24 mouse cellular contexts compared by ENCODE assay signal in the genomic region with DNA sequence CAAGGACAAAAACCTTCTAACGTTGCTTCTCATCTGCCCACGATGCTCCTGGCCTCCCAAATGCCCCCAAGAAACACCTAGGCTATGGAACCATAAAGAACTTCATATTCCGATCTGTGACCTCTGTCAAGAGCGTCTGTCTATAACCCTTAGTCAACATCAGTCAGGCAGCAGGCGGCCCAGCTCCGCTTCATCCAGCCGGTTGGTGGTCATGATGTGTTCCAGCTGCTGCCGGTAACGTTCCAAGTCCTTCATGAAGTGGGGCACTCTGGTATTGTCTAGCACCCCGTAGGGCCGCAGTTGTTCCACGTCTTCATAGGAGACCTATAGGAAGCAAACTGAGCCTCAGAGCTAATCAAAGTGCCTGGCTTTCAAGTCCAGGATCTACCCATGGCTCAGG. TPM values are rescaled to one million over a fixed set of nuclear protein-coding genes. Genes with fewer than 3 reads are reported as not detected.
DNase-seq lines count a peak whose midpoint lies in the region; ATAC-seq and TF ChIP-seq lines count a peak whose summit lies in the region.
"Had no signal": no experiment of that assay in that cellular context is flagged by ENCODE, and none has a peak within 500 bp of the region (broad histone marks: within the 10 kb centered on the region; RNA-seq: fewer than 3 reads in every experiment).

No protein-coding gene starts in this region.

- 51% methylated on average over 12 of the region's 12 CpGs for WGBS in lung, embryonic 14.5 days
- WGBS in intestine, embryonic 15.5 days = 91% methylated on average over 12 of the region's 12 CpGs

- no peak overlapping the region for H3ac ChIP-seq in myocyte (ENCODE audit: control insufficient read depth, insufficient read length)

- peaks cover 13% of the 10 kb centered on the region; the same call in 1 of the 2 replicates for H3K36me3 ChIP-seq in lung, embryonic 14.5 days (ENCODE audit: insufficient read depth)
- H3K36me3 ChIP-seq in myocyte (ENCODE audit: control insufficient read depth, insufficient read depth) = peaks cover 4% of the 10 kb centered on the region
- no peaks in the 10 kb centered on the region for H3K36me3 ChIP-seq in intestine, embryonic 15.5 days

- no peak for TF ChIP-seq CTCF in lung, embryonic 14.5 days (IDR thresholded peaks at IDR 0.05; ENCODE audit: low read depth)

- no peak overlapping the region for H3K27ac ChIP-seq in lung, embryonic 14.5 days (ENCODE audit: low read depth)
- no peak overlapping the region for H3K27ac ChIP-seq in intestine, embryonic 15.5 days
- H3K27ac ChIP-seq: forebrain, embryonic 12.5 days; forebrain, embryonic 15.5 days; gastrocnemius, adult 2 months; hindbrain, embryonic 12.5 days; hindbrain, embryonic 15.5 days had no signal

- no peak for TF ChIP-seq POLR2A in myocyte (IDR thresholded peaks at IDR 0.05; ENCODE audit: insufficient read length, low read depth)

- H3K9me3 ChIP-seq in lung, embryonic 14.5 days (ENCODE audit: low read depth, low read length) = no peaks in the 10 kb centered on the region
- no peaks in the 10 kb centered on the region for H3K9me3 ChIP-seq in intestine, embryonic 15.5 days
- H3K9me3 ChIP-seq: forebrain, embryonic 12.5 days; forebrain, embryonic 15.5 days; G1E; hindbrain, embryonic 12.5 days; hindbrain, embryonic 15.5 days had no signal

- ATAC-seq in lung, embryonic 14.5 days (ENCODE audit: insufficient read depth) = peak; percentile 25; the same call in 1 of the 2 replicates
- no peak for ATAC-seq in intestine, embryonic 15.5 days
- ATAC-seq: forebrain, embryonic 15.5 days had no signal

- peak; percentile 83 for DNase-seq in lung, embryonic 14.5 days
- DNase-seq in lung, postnatal 25 days (ENCODE audit: low spot score) = no peak
- DNase-seq in right cerebral cortex, postnatal 14 days = peak; percentile 5
- no peak for DNase-seq in right cerebral cortex, adult 2 months (ENCODE audit: low spot score in 2 of 2)
- peak; percentile 64 for DNase-seq in lung, postnatal 14 days
- no peak for DNase-seq in spleen, postnatal 10 days (ENCODE audit: low spot score in 2 of 2)
- DNase-seq: adrenal gland, adult 2 months; adrenal gland, postnatal 14 days; B cell, adult 2 months; cerebellum, adult 8-10 months; cerebellum, postnatal 36 days; embryo, embryonic 11 days; gastrocnemius, adult 2 months; gastrocnemius, postnatal 14 days; heart, adult 11 months had no signal

- H3K27me3 ChIP-seq in lung, embryonic 14.5 days (ENCODE audit: insufficient read depth, low read length) = peaks cover 36% of the 10 kb centered on the region
- no peaks in the 10 kb centered on the region for H3K27me3 ChIP-seq in myocyte (ENCODE audit: control insufficient read depth, insufficient read depth, insufficient read length)
- H3K27me3 ChIP-seq in intestine, embryonic 15.5 days (replicated peaks) = peaks cover 32% of the 10 kb centered on the region
- H3K27me3 ChIP-seq: CH12.LX had no signal

- H3K4me1 ChIP-seq in lung, embryonic 14.5 days (ENCODE audit: insufficient read depth) = peaks cover 3% of the 10 kb centered on the region; the same call in 1 of the 2 replicates
- H3K4me1 ChIP-seq in intestine, embryonic 15.5 days (replicated peaks) = peaks cover 10% of the 10 kb centered on the region

- H3K4me2 ChIP-seq in lung, embryonic 14.5 days = no peak overlapping the region
- no peak overlapping the region for H3K4me2 ChIP-seq in myocyte (ENCODE audit: low read depth)
- no peak overlapping the region for H3K4me2 ChIP-seq in intestine, embryonic 15.5 days (replicated peaks)
- H3K4me2 ChIP-seq: forebrain, embryonic 12.5 days; forebrain, embryonic 15.5 days; heart, embryonic 11.5 days; hindbrain, embryonic 12.5 days; hindbrain, embryonic 15.5 days had no signal

- no peak overlapping the region for H3K9ac ChIP-seq in lung, embryonic 14.5 days
- H3K9ac ChIP-seq in intestine, embryonic 15.5 days = no peak overlapping the region
- H3K9ac ChIP-seq: forebrain, embryonic 12.5 days; forebrain, embryonic 15.5 days; hindbrain, embryonic 12.5 days; hindbrain, embryonic 15.5 days had no signal

- H3K79me2 ChIP-seq in myocyte (ENCODE audit: control insufficient read depth, insufficient read depth) = peaks cover 9% of the 10 kb centered on the region

- H3K4me3 ChIP-seq in lung, embryonic 14.5 days (ENCODE audit: low read depth, low read length) = no peak overlapping the region
- no peak overlapping the region for H3K4me3 ChIP-seq in myocyte
- no peak overlapping the region for H3K4me3 ChIP-seq in intestine, embryonic 15.5 days (replicated peaks)
- H3K4me3 ChIP-seq: forebrain, embryonic 12.5 days; forebrain, embryonic 15.5 days; gastrocnemius, adult 2 months; hindbrain, embryonic 12.5 days; hindbrain, embryonic 15.5 days had no signal

TF ChIP-seq in myocyte, 11 proteins besides CTCF, POLR2A, EP300 and RAD21:
- TF ChIP-seq USF1 (IDR thresholded peaks at IDR 0.05; ENCODE audit: low read depth) (no peak), MAX (IDR thresholded peaks at IDR 0.05; ENCODE audit: low read depth) (no peak), MYOD1 (IDR thresholded peaks at IDR 0.05; ENCODE audit: control insufficient read depth in 1 of 3, insufficient read length in 2 of 3, low read depth in 2 of 3) (no peak), SRF (IDR thresholded peaks at IDR 0.05; ENCODE audit: control insufficient read depth, insufficient read length, low read depth) (no peak), E2F4 (IDR thresholded peaks at IDR 0.05; ENCODE audit: insufficient read depth) (no peak), POLR2AphosphoS2 (IDR thresholded peaks at IDR 0.05; ENCODE audit: insufficient read length, low read depth) (peak; percentile 19), TCF12 (IDR thresholded peaks at IDR 0.05; ENCODE audit: insufficient read depth, poor library complexity, severe bottlenecking) (no peak)

RNA-seq across cellular contexts. Expression of a gene that starts 5.9 kb away (rescaled TPM):
- polyA plus RNA-seq in lung, embryonic 14.5 days (2014; fragmentation: Nextera tagmentation; extraction: Ambion mirVana) = 0.61 and 1.1 TPM in 2 replicates
- 23.2 TPM for polyA plus RNA-seq in myocyte (2012; fragmentation: generic; extraction: Trizol)
- 1.0 and 1.2 TPM in 2 replicates for polyA plus RNA-seq in intestine, embryonic 15.5 days (2015; fragmentation: Nextera tagmentation; extraction: Ambion mirVana)

RNA-seq across cellular contexts. Expression of a gene that starts 7.8 kb away (rescaled TPM):
- 9.0 and 9.5 TPM in 2 replicates for polyA plus RNA-seq in lung, embryonic 14.5 days (2014; fragmentation: Nextera tagmentation; extraction: Ambion mirVana)
- polyA plus RNA-seq in myocyte (2012; fragmentation: generic; extraction: Trizol) = 6.2 TPM
- 8.3 and 8.6 TPM in 2 replicates for polyA plus RNA-seq in intestine, embryonic 15.5 days (2015; fragmentation: Nextera tagmentation; extraction: Ambion mirVana)

RNA-seq across cellular contexts. Expression of a gene that starts 12.2 kb away (rescaled TPM):
- 0.33 and 0.34 TPM in 2 replicates for polyA plus RNA-seq in lung, embryonic 14.5 days (2014; fragmentation: Nextera tagmentation; extraction: Ambion mirVana)
- polyA plus RNA-seq in myocyte (2012; fragmentation: generic; extraction: Trizol) = 5.8 TPM
- polyA plus RNA-seq in intestine, embryonic 15.5 days (2015; fragmentation: Nextera tagmentation; extraction: Ambion mirVana) = 0.10 and 0.11 TPM in 2 replicates
- polyA plus RNA-seq: heart, embryonic 11.5 days; hindbrain, embryonic 12.5 days had no signal

RNA-seq across cellular contexts. Expression of a gene that starts 14.1 kb away (rescaled TPM):
- 31.9 and 33.3 TPM in 2 replicates for polyA plus RNA-seq in lung, embryonic 14.5 days (2014; fragmentation: Nextera tagmentation; extraction: Ambion mirVana)
- 23.4 TPM for polyA plus RNA-seq in myocyte (2012; fragmentation: generic; extraction: Trizol)
- 8.0 and 8.7 TPM in 2 replicates for polyA plus RNA-seq in intestine, embryonic 15.5 days (2015; fragmentation: Nextera tagmentation; extraction: Ambion mirVana)

RNA-seq across cellular contexts. Expression of a gene that starts 15.6 kb away (rescaled TPM):
- polyA plus RNA-seq in lung, embryonic 14.5 days (2014; fragmentation: Nextera tagmentation; extraction: Ambion mirVana) = 102 and 112 TPM in 2 replicates
- polyA plus RNA-seq in myocyte (2012; fragmentation: generic; extraction: Trizol) = 59.7 TPM
- 84.9 and 90.4 TPM in 2 replicates for polyA plus RNA-seq in intestine, embryonic 15.5 days (2015; fragmentation: Nextera tagmentation; extraction: Ambion mirVana)

Comparison
In these comparisons a context has a peak if more than half of its experiments do, and no peak if none do; other contexts are left out.
1. DNase-seq: peak in lung, embryonic 14.5 days (single experiment), right cerebral cortex, postnatal 14 days (single experiment) and lung, postnatal 14 days (single experiment); none in lung, postnatal 25 days (single experiment), right cerebral cortex, adult 2 months (0 of 2) and spleen, postnatal 10 days (0 of 2).
2. RNA of a gene that starts 5.9 kb away (polyA plus RNA-seq): 23.2 TPM in myocyte (single experiment); 1.0 to 1.2 TPM in intestine, embryonic 15.5 days and 0.61 to 1.1 TPM in lung, embryonic 14.5 days; every median in the first group is over 10 times any median in the second.